26 mouse cellular contexts compared by ENCODE assay signal in the genomic region with DNA sequence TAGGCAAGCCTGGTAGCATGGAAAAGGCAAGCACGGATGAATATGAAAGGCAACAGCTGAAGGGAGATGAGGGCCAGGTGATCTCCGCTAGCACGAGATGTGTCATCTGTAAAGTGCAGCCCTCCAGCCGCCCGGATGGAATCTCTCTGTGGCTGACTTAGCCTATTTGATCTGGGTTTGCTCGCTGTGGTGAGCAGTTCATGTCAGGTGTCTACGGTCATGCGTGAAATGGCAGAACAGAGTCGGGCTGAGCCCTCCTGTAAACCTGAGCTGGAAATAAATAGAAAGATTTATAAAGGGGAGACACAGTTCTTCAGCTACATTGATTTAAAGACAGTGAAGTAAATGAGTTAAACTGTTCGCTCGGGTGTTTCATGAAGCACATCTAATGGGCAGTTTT.
A peak's percentile ranks its signal among the peaks of the same experiment; 100 is the strongest.
DNase-seq lines count a peak whose midpoint lies in the region; ATAC-seq lines count a peak whose summit lies in the region.
"Had no signal": no experiment of that assay in that cellular context is flagged by ENCODE, and none has a peak within 500 bp of the region (broad histone marks: within the 10 kb centered on the region; RNA-seq: fewer than 3 reads in every experiment).

No protein-coding gene starts in this region.

- H3K9me3 ChIP-seq in intestine, embryonic 14.5 days (ENCODE audit: control insufficient read depth, low read length) = no peaks in the 10 kb centered on the region
- no peaks in the 10 kb centered on the region for H3K9me3 ChIP-seq in intestine, embryonic 15.5 days
- H3K9me3 ChIP-seq in kidney, embryonic 16.5 days (ENCODE audit: low read length) = no peaks in the 10 kb centered on the region
- H3K9me3 ChIP-seq: embryonic facial prominence, embryonic 12.5 days; embryonic facial prominence, embryonic 15.5 days; heart, embryonic 12.5 days; heart, embryonic 15.5 days had no signal

- H3K27ac ChIP-seq in intestine, embryonic 14.5 days (ENCODE audit: low read depth) = no peak overlapping the region
- H3K27ac ChIP-seq in intestine, embryonic 15.5 days = no peak overlapping the region
- H3K27ac ChIP-seq in kidney, embryonic 16.5 days (ENCODE audit: low read length) = no peak overlapping the region
- H3K27ac ChIP-seq: embryonic facial prominence, embryonic 12.5 days; embryonic facial prominence, embryonic 15.5 days; gastrocnemius, adult 2 months; heart, embryonic 15.5 days; hindbrain, embryonic 14.5 days; hindbrain, postnatal 0 days had no signal

- H3K4me2 ChIP-seq in intestine, embryonic 14.5 days (ENCODE audit: low read length) = no peak overlapping the region
- no peak overlapping the region for H3K4me2 ChIP-seq in intestine, embryonic 15.5 days (replicated peaks)
- H3K4me2 ChIP-seq in kidney, embryonic 16.5 days (replicated peaks; ENCODE audit: low read depth, low read length) = no peak overlapping the region
- H3K4me2 ChIP-seq: embryonic facial prominence, embryonic 12.5 days; embryonic facial prominence, embryonic 15.5 days; heart, embryonic 12.5 days; heart, embryonic 15.5 days; hindbrain, embryonic 14.5 days had no signal

- no peaks in the 10 kb centered on the region for H3K27me3 ChIP-seq in intestine, embryonic 14.5 days (replicated peaks; ENCODE audit: control insufficient read depth, insufficient read depth, low read length)
- H3K27me3 ChIP-seq in intestine, embryonic 15.5 days (replicated peaks) = no peaks in the 10 kb centered on the region
- no peaks in the 10 kb centered on the region for H3K27me3 ChIP-seq in kidney, embryonic 16.5 days (ENCODE audit: insufficient read depth, low read length)
- H3K27me3 ChIP-seq: embryonic facial prominence, embryonic 12.5 days; embryonic facial prominence, embryonic 15.5 days; heart, embryonic 12.5 days; heart, embryonic 15.5 days had no signal

- no peaks in the 10 kb centered on the region for H3K36me3 ChIP-seq in intestine, embryonic 14.5 days (ENCODE audit: control insufficient read depth, insufficient read depth, low read length)
- no peaks in the 10 kb centered on the region for H3K36me3 ChIP-seq in intestine, embryonic 15.5 days
- H3K36me3 ChIP-seq in kidney, embryonic 16.5 days (ENCODE audit: insufficient read depth, low read length) = no peaks in the 10 kb centered on the region
- H3K36me3 ChIP-seq: embryonic facial prominence, embryonic 12.5 days; embryonic facial prominence, embryonic 15.5 days; heart, embryonic 12.5 days; heart, embryonic 15.5 days had no signal

- no peak overlapping the region for H3K9ac ChIP-seq in intestine, embryonic 14.5 days (ENCODE audit: low read length)
- H3K9ac ChIP-seq in intestine, embryonic 15.5 days = no peak overlapping the region
- no peak overlapping the region for H3K9ac ChIP-seq in kidney, embryonic 16.5 days (replicated peaks; ENCODE audit: low read length)
- H3K9ac ChIP-seq: embryonic facial prominence, embryonic 12.5 days; embryonic facial prominence, embryonic 15.5 days; forebrain, postnatal 0 days; heart, embryonic 12.5 days; heart, embryonic 15.5 days; hindbrain, embryonic 14.5 days had no signal

- H3K4me3 ChIP-seq in intestine, embryonic 14.5 days (ENCODE audit: low read depth, low read length) = no peak overlapping the region
- no peak overlapping the region for H3K4me3 ChIP-seq in intestine, embryonic 15.5 days (replicated peaks)
- H3K4me3 ChIP-seq in kidney, embryonic 16.5 days (ENCODE audit: low read length) = no peak overlapping the region
- H3K4me3 ChIP-seq: embryonic facial prominence, embryonic 12.5 days; embryonic facial prominence, embryonic 15.5 days; gastrocnemius, adult 2 months; heart, embryonic 12.5 days; heart, embryonic 15.5 days had no signal

- ATAC-seq in intestine, embryonic 14.5 days (replicated peaks; ENCODE audit: low FRiP score, low TSS enrichment, low read depth) = no peak
- ATAC-seq in intestine, embryonic 15.5 days = no peak
- peak; percentile 54 for ATAC-seq in kidney, embryonic 16.5 days (ENCODE audit: low FRiP score, low TSS enrichment)
- ATAC-seq: forebrain, embryonic 14.5 days; forebrain, postnatal 0 days; hindbrain, postnatal 0 days had no signal

- WGBS in intestine, embryonic 14.5 days = 77% methylated on average over 11 of the region's 11 CpGs
- 72% methylated on average over 11 of the region's 11 CpGs for WGBS in intestine, embryonic 15.5 days
- WGBS in kidney, embryonic 16.5 days = 30% methylated on average over 11 of the region's 11 CpGs

- DNase-seq in intestine, embryonic 14.5 days (ENCODE audit: low spot score) = peak; percentile 37
- DNase-seq in kidney, postnatal 36 days = no peak
- DNase-seq in retina, postnatal 1 day = peak; percentile 12
- no peak for DNase-seq in retina, embryonic 14.5 days (ENCODE audit: low spot score)
- DNase-seq: adrenal gland, adult 2 months; adrenal gland, postnatal 14 days; B cell, adult 2 months; cerebellum, adult 11 months; cerebellum, adult 2 months; cerebellum, adult 9-11 months; cerebellum, postnatal 25 days; forebrain, postnatal 0 days; gastrocnemius, adult 2 months; gastrocnemius, postnatal 14 days; heart, adult 18-20 months; heart, postnatal 10 days; heart, postnatal 4 days had no signal

- no peaks in the 10 kb centered on the region for H3K4me1 ChIP-seq in intestine, embryonic 14.5 days (replicated peaks; ENCODE audit: control insufficient read depth, insufficient read depth, low read length)
- no peaks in the 10 kb centered on the region for H3K4me1 ChIP-seq in intestine, embryonic 15.5 days (replicated peaks)
- no peaks in the 10 kb centered on the region for H3K4me1 ChIP-seq in kidney, embryonic 16.5 days (ENCODE audit: insufficient read depth, low read length)
- H3K4me1 ChIP-seq: embryonic facial prominence, embryonic 12.5 days; embryonic facial prominence, embryonic 15.5 days; heart, embryonic 12.5 days had no signal

Comparison
In these comparisons a context has a peak if more than half of its experiments do, and no peak if none do; other contexts are left out.
1. DNase-seq: peak in intestine, embryonic 14.5 days (single experiment) and retina, postnatal 1 day (single experiment); none in kidney, postnatal 36 days (0 of 2) and retina, embryonic 14.5 days (single experiment).